Mouse (Mus musculus): ENCODE measurements around the gene Atg2b. TPM values are rescaled to one million over a fixed set of nuclear protein-coding genes. Genes with fewer than 3 reads are reported as not detected.

Gene Atg2b
- polyA plus RNA-seq, 1 experiment from 2014 or later, result 12.7 TPM

DNA sequence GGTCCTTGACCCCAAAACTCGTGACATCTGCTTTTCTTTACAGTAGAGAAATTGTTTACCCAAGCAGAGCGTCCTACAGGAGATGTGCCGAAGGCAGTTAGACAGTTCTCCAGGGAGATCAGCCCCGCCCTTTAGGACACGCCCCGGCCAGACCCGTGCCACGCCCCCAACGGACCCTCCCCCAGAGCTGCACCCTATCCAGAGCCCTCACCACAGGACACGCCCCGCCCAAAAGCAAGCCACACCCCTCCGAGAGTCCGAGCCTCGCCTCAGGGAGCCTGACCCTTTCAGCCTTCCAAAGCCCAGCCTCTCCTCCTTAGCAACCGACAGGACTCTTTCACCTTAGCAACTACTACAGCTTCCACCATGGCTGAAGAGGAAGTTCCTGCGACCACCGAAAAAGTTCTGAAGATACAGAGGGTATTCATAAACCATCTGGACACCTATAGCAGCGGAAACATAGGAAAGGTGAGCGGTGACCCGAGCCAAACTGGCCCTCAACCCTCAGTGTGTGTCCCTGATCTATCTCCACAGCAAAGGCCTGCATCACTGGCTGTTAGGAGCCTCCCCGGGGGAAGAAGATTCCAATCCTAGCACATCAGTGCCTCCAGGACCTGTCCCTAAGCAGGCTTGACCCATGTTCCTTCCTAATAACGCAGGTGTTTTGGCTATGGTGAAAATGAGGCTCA lies 20.9 kb upstream of the Atg2b start, which contains the start of gene Ak7:
Gene Ak7, plus strand, starts transcription at position 178 of the 689 bp plus-strand sequence.
- Histone ChIP-seq H3K4me1 (peaks cover 9% of the 10 kb centered on the region), H3K9me3 (replicated peaks) (no peaks in the 10 kb centered on the region), H3K27ac (no peak within 1 kb of the TSS), H3K27me3 (no peaks in the 10 kb centered on the region), H3K36me3 (peaks cover 12% of the 10 kb centered on the region), H3K4me3 (replicated peaks) (peak within 1 kb of the TSS; percentile 20), H3K9ac (no peak within 1 kb of the TSS), H3K4me2 (peak within 1 kb of the TSS; percentile 54)
- ATAC-seq (replicated peaks; ENCODE audit: low FRiP score), result peak; percentile 98
- 11% methylated on average over 22 of the region's 22 CpGs for WGBS

DNA sequence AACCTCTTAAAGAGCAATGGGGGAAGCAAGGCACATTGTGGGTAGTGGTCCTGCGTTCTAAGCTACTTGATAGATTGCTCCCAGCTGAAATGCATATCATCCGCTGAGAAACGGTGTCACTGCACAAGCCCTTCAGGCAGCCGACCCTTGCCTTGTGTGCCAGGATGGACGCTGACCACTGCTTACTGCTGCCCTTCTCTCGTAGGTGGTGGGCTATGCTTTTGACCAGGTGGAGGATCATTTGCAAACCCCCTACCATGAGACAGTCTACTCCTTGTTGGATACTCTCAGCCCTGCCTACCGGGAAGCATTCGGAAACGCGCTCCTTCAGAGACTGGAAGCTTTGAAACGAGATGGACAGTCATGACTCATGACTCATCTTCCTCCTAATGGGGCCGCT lies 15.4 kb upstream of the Atg2b start:
- Histone ChIP-seq H3K27ac (no peak overlapping the region), H3K36me3 (peaks cover 28% of the 10 kb centered on the region), H3K9ac (no peak overlapping the region), H3K4me2 (no peak overlapping the region), H3K4me1 (peaks cover 3% of the 10 kb centered on the region), H3K9me3 (replicated peaks) (no peaks in the 10 kb centered on the region), H3K4me3 (replicated peaks) (no peak overlapping the region), H3K27me3 (no peaks in the 10 kb centered on the region)
- ATAC-seq (replicated peaks; ENCODE audit: low FRiP score), result no peak
- WGBS, result 89% methylated on average over 12 of the region's 12 CpGs

GRCm38 (mm10) chr12:105697104-105697780 lies 12.2 kb upstream of the Atg2b start:
- 87% methylated on average over 8 of the region's 8 CpGs for WGBS
- Histone ChIP-seq H3K4me2 (no peak overlapping the region), H3K9me3 (replicated peaks) (no peaks in the 10 kb centered on the region), H3K9ac (no peak overlapping the region), H3K27me3 (no peaks in the 10 kb centered on the region), H3K4me1 (no peaks in the 10 kb centered on the region), H3K27ac (no peak overlapping the region), H3K36me3 (peaks cover 47% of the 10 kb centered on the region), H3K4me3 (replicated peaks) (no peak overlapping the region)
- ATAC-seq (replicated peaks; ENCODE audit: low FRiP score), result no peak

GRCm38 (mm10) chr12:105695848-105696247 lies 10.8 kb upstream of the Atg2b start:
- no peak overlapping the region for H3K4me3 ChIP-seq (replicated peaks)
- no peak overlapping the region for H3K27ac ChIP-seq
- 82% methylated on average over 7 of the region's 7 CpGs for WGBS
- H3K36me3 ChIP-seq, result peaks cover 48% of the 10 kb centered on the region
- H3K4me1 ChIP-seq, result no peaks in the 10 kb centered on the region
- no peak overlapping the region for H3K4me2 ChIP-seq
- no peaks in the 10 kb centered on the region for H3K9me3 ChIP-seq (replicated peaks)
- H3K9ac ChIP-seq, result no peak overlapping the region
- H3K27me3 ChIP-seq, result no peaks in the 10 kb centered on the region
- no peak for ATAC-seq (replicated peaks; ENCODE audit: low FRiP score)

- ATAC-seq (replicated peaks; ENCODE audit: low FRiP score), result no peak
- no peaks in the 10 kb centered on the region for H3K27me3 ChIP-seq
- no peaks in the 10 kb centered on the region for H3K9me3 ChIP-seq (replicated peaks)
- H3K4me2 ChIP-seq, result no peak overlapping the region
- H3K9ac ChIP-seq, result no peak overlapping the region
- WGBS, result 96% methylated on average over 2 of the region's 2 CpGs
- no peak overlapping the region for H3K27ac ChIP-seq
- H3K4me3 ChIP-seq (replicated peaks), result no peak overlapping the region
- no peaks in the 10 kb centered on the region for H3K4me1 ChIP-seq
- H3K36me3 ChIP-seq, result peaks cover 49% of the 10 kb centered on the region
These were observed 9.0 kb upstream of the Atg2b start for GRCm38 (mm10) chr12:105694021-105694420.

DNA sequence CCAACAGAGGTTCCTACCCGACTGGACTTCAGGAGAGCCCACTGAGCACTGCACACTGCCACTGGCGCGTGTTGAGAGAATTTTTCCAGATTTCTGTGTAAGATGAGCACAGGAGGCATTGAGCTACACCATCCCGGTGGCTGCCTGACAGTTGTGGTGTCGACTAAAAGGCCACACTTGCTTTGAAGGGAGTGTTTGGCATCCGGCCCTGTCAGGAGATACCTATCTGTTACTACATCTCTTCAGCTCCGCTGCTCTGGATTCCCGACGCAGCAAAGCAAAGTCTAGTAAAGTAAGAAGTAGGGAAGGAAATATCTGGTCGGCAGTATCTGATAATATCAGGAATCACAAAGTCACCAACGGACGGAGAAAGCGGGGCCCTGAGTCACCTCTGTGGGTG lies 4.4 kb upstream of the Atg2b start:
- WGBS, result 87% methylated on average over 13 of the region's 13 CpGs

DNA sequence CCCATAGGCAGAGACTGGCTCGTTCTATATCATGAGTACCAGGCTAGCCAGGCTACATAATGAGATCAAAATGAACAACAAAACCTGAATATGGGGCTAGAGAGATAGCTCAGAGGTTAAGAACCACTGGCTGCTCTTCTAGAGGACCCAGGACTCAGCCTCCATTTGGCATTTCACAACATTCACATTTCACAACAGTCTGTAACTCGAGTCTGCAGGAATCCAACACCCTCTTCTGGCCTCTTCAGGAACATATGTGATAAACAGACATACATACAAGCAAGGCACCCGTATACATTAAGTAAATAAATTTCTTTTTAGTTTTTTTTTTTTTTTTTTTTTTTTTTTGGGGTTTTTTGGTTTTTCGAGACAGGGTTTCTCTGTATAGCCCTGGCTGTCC lies 3.5 kb upstream of the Atg2b start:
- H3K9ac ChIP-seq, result no peak overlapping the region
- H3K9me3 ChIP-seq (replicated peaks), result no peaks in the 10 kb centered on the region
- 83% methylated on average over 3 of the region's 4 CpGs for WGBS
- peaks cover 17% of the 10 kb centered on the region for H3K4me1 ChIP-seq
- no peak overlapping the region for H3K4me2 ChIP-seq
- peaks cover 42% of the 10 kb centered on the region for H3K36me3 ChIP-seq
- H3K27ac ChIP-seq, result no peak overlapping the region
- no peaks in the 10 kb centered on the region for H3K27me3 ChIP-seq
- no peak for ATAC-seq (replicated peaks; ENCODE audit: low FRiP score)
- H3K4me3 ChIP-seq (replicated peaks), result no peak overlapping the region

More for the DNA sequence above, 4.4 kb upstream of the Atg2b start:
- H3K9me3 ChIP-seq (replicated peaks), result no peaks in the 10 kb centered on the region
- H3K4me1 ChIP-seq, result peaks cover 12% of the 10 kb centered on the region
- H3K4me2 ChIP-seq, result no peak overlapping the region
- no peak for ATAC-seq (replicated peaks; ENCODE audit: low FRiP score)
- H3K4me3 ChIP-seq (replicated peaks), result no peak overlapping the region
- H3K27me3 ChIP-seq, result no peaks in the 10 kb centered on the region
- H3K9ac ChIP-seq, result no peak overlapping the region
- H3K36me3 ChIP-seq, result peaks cover 50% of the 10 kb centered on the region
- H3K27ac ChIP-seq, result no peak overlapping the region

GRCm38 (mm10) chr12:105687416-105687815 lies 2.4 kb upstream of the Atg2b start:
- Histone ChIP-seq H3K27me3 (no peaks in the 10 kb centered on the region), H3K4me2 (no peak overlapping the region), H3K36me3 (peaks cover 32% of the 10 kb centered on the region), H3K9me3 (replicated peaks) (no peaks in the 10 kb centered on the region), H3K27ac (no peak overlapping the region), H3K9ac (no peak overlapping the region), H3K4me3 (replicated peaks) (no peak overlapping the region), H3K4me1 (peaks cover 26% of the 10 kb centered on the region)
- ATAC-seq (replicated peaks; ENCODE audit: low FRiP score), result no peak
- WGBS, result 89% methylated on average over 4 of the region's 4 CpGs

GRCm38 (mm10) chr12:105686791-105687190 lies 1.8 kb upstream of the Atg2b start:
- no peak for ATAC-seq (replicated peaks; ENCODE audit: low FRiP score)
- no peaks in the 10 kb centered on the region for H3K9me3 ChIP-seq (replicated peaks)
- WGBS, result 90% methylated on average over 3 of the region's 3 CpGs
- peaks cover 26% of the 10 kb centered on the region for H3K36me3 ChIP-seq
- peaks cover 31% of the 10 kb centered on the region for H3K4me1 ChIP-seq
- H3K4me3 ChIP-seq (replicated peaks), result no peak overlapping the region
- H3K9ac ChIP-seq, result no peak overlapping the region
- 0 out of 2 replicates have a peak overlapping the region, but pooled peaks have one; percentile 87 for H3K4me2 ChIP-seq
- no peaks in the 10 kb centered on the region for H3K27me3 ChIP-seq
- H3K27ac ChIP-seq, result no peak overlapping the region

DNA sequence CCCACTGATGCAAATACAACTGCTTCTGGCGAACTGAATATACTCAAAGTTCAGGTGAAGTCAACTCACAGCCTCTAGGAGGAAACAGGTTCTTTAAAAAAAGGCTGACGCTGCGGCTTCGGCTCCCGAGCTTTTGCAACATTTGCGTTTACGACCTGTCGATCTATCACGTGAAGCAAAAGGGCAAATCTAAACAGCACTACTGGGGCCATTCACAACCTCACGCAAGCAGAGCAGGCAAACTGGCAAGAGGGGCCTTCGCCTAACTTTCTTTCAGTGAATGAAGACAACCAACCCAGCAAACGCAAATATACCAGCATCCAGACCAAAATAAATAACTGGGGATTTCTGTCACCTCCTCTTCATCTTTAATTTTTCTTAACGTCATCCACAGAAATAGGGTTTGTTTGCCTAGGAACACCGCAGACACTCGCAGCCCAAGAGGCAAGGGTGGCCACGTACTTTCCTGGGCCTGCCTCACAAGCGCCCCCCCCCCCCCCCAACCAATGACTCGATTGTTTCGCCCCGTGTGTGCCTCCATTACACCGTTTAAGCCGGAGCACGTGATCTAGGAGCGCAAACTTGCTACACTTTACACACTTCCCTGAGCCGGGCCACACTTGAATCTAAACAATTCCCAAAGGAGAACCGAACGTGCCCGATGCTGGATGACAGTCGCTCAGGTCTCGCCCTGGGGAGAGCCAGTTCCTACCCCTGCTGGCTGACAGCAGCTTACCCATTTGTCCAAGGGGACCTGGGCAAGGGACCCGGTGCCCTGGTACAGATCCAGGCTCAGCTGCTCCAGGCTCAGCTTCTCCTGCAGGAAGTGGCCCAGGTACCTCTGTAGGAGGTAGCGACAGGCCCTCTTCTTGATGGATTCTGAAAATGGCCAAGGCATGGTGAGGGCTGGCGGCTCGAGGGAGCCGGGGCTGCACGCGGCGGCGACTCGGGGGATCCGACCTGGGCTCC lies 794 bp downstream of the Atg2b start, which contains the start of gene Gskip:
Gene Gskip, plus strand, starts transcription at position 897 of the 969 bp plus-strand sequence.
- Histone ChIP-seq H3K27me3 (no peaks in the 10 kb centered on the region), H3K27ac (peak within 1 kb of the TSS; percentile 93), H3K36me3 (peaks cover 3% of the 10 kb centered on the region), H3K9ac (peak within 1 kb of the TSS; percentile 89), H3K4me2 (peak within 1 kb of the TSS; percentile 87), H3K9me3 (replicated peaks) (no peaks in the 10 kb centered on the region), H3K4me3 (replicated peaks) (peak within 1 kb of the TSS; percentile 97), H3K4me1 (peaks cover 31% of the 10 kb centered on the region)
- under 1% methylated on average over 41 of the region's 41 CpGs for WGBS
- ATAC-seq (replicated peaks; ENCODE audit: low FRiP score), result peak; percentile 38

GRCm38 (mm10) chr12:105678762-105679161 lies 6.2 kb downstream of the Atg2b start:
- no peak overlapping the region for H3K4me3 ChIP-seq (replicated peaks)
- H3K27ac ChIP-seq, result no peak overlapping the region
- 88% methylated on average over 3 of the region's 3 CpGs for WGBS
- ATAC-seq (replicated peaks; ENCODE audit: low FRiP score), result no peak
- no peaks in the 10 kb centered on the region for H3K27me3 ChIP-seq
- H3K4me2 ChIP-seq, result no peak overlapping the region
- peaks cover 25% of the 10 kb centered on the region for H3K36me3 ChIP-seq
- H3K4me1 ChIP-seq, result peaks cover 16% of the 10 kb centered on the region
- no peaks in the 10 kb centered on the region for H3K9me3 ChIP-seq (replicated peaks)
- H3K9ac ChIP-seq, result no peak overlapping the region
